Mouse (Mus musculus) brain, embryonic 14.5 days (tissue): ENCODE measurements at regions not wholly inside any gene's neighbourhood (a gene's known extent, or its start where the extent isn't known, plus 50 kb on each side); places are given as distances from the start of the nearest gene placed in this dataset.

Experiments
- CTCF ChIP-seq: fragments of 200-500 bp; IDR thresholded peaks from 2 replicates; pipeline ENCODE4 v1.5.1; 2012; ENCODE audit warnings: inconsistent platforms, mild to moderate bottlenecking, moderate library complexity, borderline replicate concordance; ENCODE audit not compliant: insufficient read depth, insufficient read length; ENCODE audit errors: extremely low read depth
- POLR2A ChIP-seq: fragments of 200-500 bp; IDR thresholded peaks from 2 replicates; pipeline ENCODE4 v1.6.1; 2012; ENCODE audit warnings: mild to moderate bottlenecking, inconsistent platforms, borderline replicate concordance; ENCODE audit not compliant: poor library complexity, insufficient read depth, insufficient read length, severe bottlenecking; ENCODE audit errors: extremely low read depth

DNA sequence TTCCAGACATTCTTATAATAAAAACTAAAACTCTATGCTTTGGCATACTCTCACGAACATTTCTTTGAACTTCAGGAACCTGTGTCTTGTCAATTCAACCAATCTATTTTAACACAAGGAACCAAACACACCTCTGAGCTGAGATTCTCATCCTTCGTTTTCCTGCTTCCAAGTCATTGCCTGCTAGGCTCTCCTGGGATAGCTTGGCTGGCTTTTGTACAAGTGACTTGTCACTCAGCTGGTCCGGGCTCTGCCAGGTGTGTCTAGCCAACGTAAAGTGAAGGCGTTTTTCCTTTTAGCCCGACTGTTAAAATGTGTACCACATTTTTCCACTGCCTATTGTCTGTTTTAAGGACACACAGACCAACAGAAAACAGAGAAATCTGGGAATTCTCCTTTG is 236.8 kb upstream of the Ccdc122 start:
- TF ChIP-seq CTCF = no peak
- no peak for TF ChIP-seq POLR2A
